Mouse (Mus musculus) adrenal gland, postnatal 36 days (tissue): Measurements from ENCODE around the gene Gpr68. TPM values are rescaled to one million over a fixed set of nuclear protein-coding genes. Genes with fewer than 3 reads are reported as not detected.
A peak's percentile ranks its signal among the peaks of the same experiment; 100 is the strongest.

Experiments
- DNase-seq, 2 experiments: peaks; one replicate each; pipeline ENCODE4 v3.0.0; 2021; ENCODE audit warnings: mixed read lengths in 1 of 2
- long read RNA-seq, 2 experiments: library from polyadenylated mRNA; stranded (forward); transcript quantifications; one replicate each; pipeline ENCODE4 v2.0.0; 2021; ENCODE audit warnings: borderline sequencing depth in 2 of 2
- total RNA-seq, 2 experiments: library from RNA; stranded (reverse); gene quantifications; 2 replicates each; pipeline ENCODE4 v1.2.3; 2021

Gene Gpr68
- total RNA-seq: under 1 TPM; 0.79 to 0.82 TPM
- long read RNA-seq, experiment 1, partial matches to known transcripts: 0 of 1 reads
- long read RNA-seq, experiment 1, other reads (novel, unspliced or antisense): 0 of 1 reads
- long read RNA-seq, experiment 2: 0 reads

GRCm38 (mm10) chr12:100907598-100908297, at the start of gene Gpr68:
Gene Gpr68 (minus strand): TSS chr12:100908198.
- DNase-seq: peak; percentile 53 to 54

GRCm38 (mm10) chr12:100957257-100957656, 49.3 kb upstream of the Gpr68 start:
- no peak for DNase-seq

- DNase-seq: no peak
These were observed 48.8 kb upstream of the Gpr68 start for GRCm38 (mm10) chr12:100956825-100957224.

- DNase-seq: no peak
These were observed 48.0 kb upstream of the Gpr68 start for GRCm38 (mm10) chr12:100956028-100956427.

- DNase-seq: no peak
These were observed 45.9 kb upstream of the Gpr68 start for GRCm38 (mm10) chr12:100953926-100954325.

GRCm38 (mm10) chr12:100952193-100952931, 44.4 kb upstream of the Gpr68 start:
- DNase-seq: peak; percentile 71 to 87

GRCm38 (mm10) chr12:100949146-100949545, 41.1 kb upstream of the Gpr68 start:
- DNase-seq: no peak

- no peak for DNase-seq
These were observed 40.0 kb upstream of the Gpr68 start for GRCm38 (mm10) chr12:100948021-100948420.

- DNase-seq: no peak
These were observed 38.0 kb upstream of the Gpr68 start for GRCm38 (mm10) chr12:100945948-100946347.

GRCm38 (mm10) chr12:100945501-100945900, 37.5 kb upstream of the Gpr68 start:
- no peak for DNase-seq

GRCm38 (mm10) chr12:100944921-100945336, 36.9 kb upstream of the Gpr68 start:
- no peak for DNase-seq

GRCm38 (mm10) chr12:100943146-100943545, 35.1 kb upstream of the Gpr68 start:
- no peak for DNase-seq

GRCm38 (mm10) chr12:100941361-100941760, 33.4 kb upstream of the Gpr68 start:
- DNase-seq: no peak

- peak; percentile 15 to 43 for DNase-seq
These were observed 29.7 kb upstream of the Gpr68 start for GRCm38 (mm10) chr12:100937441-100938360.

GRCm38 (mm10) chr12:100936737-100937136, 28.7 kb upstream of the Gpr68 start:
- DNase-seq: peak; percentile 34 to 36

GRCm38 (mm10) chr12:100936116-100936515, 28.1 kb upstream of the Gpr68 start:
- DNase-seq: peak; percentile 75 to 84

GRCm38 (mm10) chr12:100934796-100935195, 26.8 kb upstream of the Gpr68 start:
- DNase-seq: no peak

- DNase-seq: no peak
These were observed 23.7 kb upstream of the Gpr68 start for GRCm38 (mm10) chr12:100931653-100932052.

GRCm38 (mm10) chr12:100928286-100928685, 20.3 kb upstream of the Gpr68 start:
- DNase-seq: no peak

- peak in 1 of 2 experiments; percentile 63 for DNase-seq
These were observed 17.9 kb upstream of the Gpr68 start for GRCm38 (mm10) chr12:100925644-100926619.
